ENCODE assay signal across 20 mouse cellular contexts in the genomic region with DNA sequence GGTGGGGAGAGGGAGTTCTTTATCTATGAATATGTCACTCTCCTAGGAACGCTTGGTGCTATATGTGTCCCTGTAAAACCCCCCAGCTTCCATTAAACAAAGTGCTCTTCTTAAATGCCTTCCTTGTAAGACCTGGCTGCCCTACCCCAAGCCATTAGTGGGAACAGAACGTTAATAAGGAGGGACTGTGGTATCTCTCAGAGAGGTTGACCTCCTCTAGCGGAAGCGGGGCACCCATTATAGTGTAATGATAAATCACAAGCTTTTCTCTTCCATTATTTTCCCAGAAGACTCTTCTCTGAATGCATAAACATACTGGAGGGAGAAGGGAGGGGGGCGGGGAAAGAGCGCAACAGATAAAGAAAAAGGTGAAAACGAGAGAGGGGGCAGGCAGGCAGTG.
DNase-seq lines count a peak whose midpoint lies in the region; ATAC-seq and TF ChIP-seq lines count a peak whose summit lies in the region.
"Had no signal": no experiment of that assay in that cellular context is flagged by ENCODE, and none has a peak within 500 bp of the region (broad histone marks: within the 10 kb centered on the region; RNA-seq: fewer than 3 reads in every experiment).

No protein-coding gene starts in this region.

- no peak overlapping the region for H3K4me3 ChIP-seq in forebrain, embryonic 12.5 days (replicated peaks)
- no peak overlapping the region for H3K4me3 ChIP-seq in forebrain, embryonic 11.5 days (ENCODE audit: low read depth, low read length)
- H3K4me3 ChIP-seq in heart, embryonic 16.5 days (ENCODE audit: low read length): no peak overlapping the region
- no peak overlapping the region for H3K4me3 ChIP-seq in lung, embryonic 15.5 days
- no peak overlapping the region for H3K4me3 ChIP-seq in lung, postnatal 0 days (ENCODE audit: low read depth, low read length)
- H3K4me3 ChIP-seq in embryonic facial prominence, embryonic 12.5 days: no peak overlapping the region
- H3K4me3 ChIP-seq: kidney, embryonic 15.5 days; layer of hippocampus, adult 2 months; megakaryocyte, embryonic 14.5 days; myocyte; stomach, embryonic 15.5 days had no signal

- no peak for TF ChIP-seq CTCF in lung, postnatal 0 days (IDR thresholded peaks at IDR 0.05)

- no peaks in the 10 kb centered on the region for H3K27me3 ChIP-seq in forebrain, embryonic 12.5 days
- H3K27me3 ChIP-seq in forebrain, embryonic 11.5 days (ENCODE audit: control insufficient read depth, insufficient read depth, low read length): no peaks in the 10 kb centered on the region
- H3K27me3 ChIP-seq in heart, embryonic 16.5 days (ENCODE audit: control insufficient read depth, insufficient read depth, low read length): no peaks in the 10 kb centered on the region
- H3K27me3 ChIP-seq in lung, embryonic 15.5 days: no peaks in the 10 kb centered on the region
- H3K27me3 ChIP-seq in lung, postnatal 0 days (replicated peaks; ENCODE audit: insufficient read depth, low read length): no peaks in the 10 kb centered on the region
- H3K27me3 ChIP-seq in embryonic facial prominence, embryonic 12.5 days: no peaks in the 10 kb centered on the region
- H3K27me3 ChIP-seq: kidney, embryonic 15.5 days; megakaryocyte, embryonic 14.5 days; stomach, embryonic 15.5 days had no signal

- no peak overlapping the region for H3K27ac ChIP-seq in forebrain, embryonic 12.5 days
- no peak overlapping the region for H3K27ac ChIP-seq in forebrain, embryonic 11.5 days (ENCODE audit: low read depth, low read length)
- H3K27ac ChIP-seq in heart, embryonic 16.5 days (ENCODE audit: low read length): no peak overlapping the region
- no peak overlapping the region for H3K27ac ChIP-seq in lung, embryonic 15.5 days
- no peak overlapping the region for H3K27ac ChIP-seq in lung, postnatal 0 days (ENCODE audit: low read length)
- no peak overlapping the region for H3K27ac ChIP-seq in embryonic facial prominence, embryonic 12.5 days
- H3K27ac ChIP-seq: kidney, embryonic 15.5 days; layer of hippocampus, adult 2 months; stomach, embryonic 15.5 days had no signal

- intact Hi-C loops in heart, postnatal 25 days (cut with DNase I): no loop called here

- ATAC-seq in forebrain, embryonic 12.5 days (ENCODE audit: low FRiP score): peak; percentile 69
- ATAC-seq in forebrain, embryonic 11.5 days (replicated peaks; ENCODE audit: low FRiP score): no peak
- no peak for ATAC-seq in heart, embryonic 16.5 days (replicated peaks; ENCODE audit: extremely low read depth, insufficient read depth, low FRiP score)
- no peak for ATAC-seq in lung, embryonic 15.5 days (ENCODE audit: borderline replicate concordance, extremely low read depth, low FRiP score, low TSS enrichment)
- ATAC-seq in lung, postnatal 0 days: no peak
- ATAC-seq in embryonic facial prominence, embryonic 12.5 days (ENCODE audit: insufficient number of reproducible peaks, insufficient read depth, low FRiP score, low TSS enrichment): 0 out of 2 replicates have a peak, but pooled peaks have one; percentile 15
- ATAC-seq in CD4-positive, CD25-positive, alpha-beta regulatory T cell, adult 4 months: no peak

- no peaks in the 10 kb centered on the region for H3K4me1 ChIP-seq in forebrain, embryonic 12.5 days
- H3K4me1 ChIP-seq in forebrain, embryonic 11.5 days (replicated peaks; ENCODE audit: control insufficient read depth, insufficient read depth, low read length): no peaks in the 10 kb centered on the region
- no peaks in the 10 kb centered on the region for H3K4me1 ChIP-seq in heart, embryonic 16.5 days (ENCODE audit: control insufficient read depth, insufficient read depth, low read length)
- no peaks in the 10 kb centered on the region for H3K4me1 ChIP-seq in lung, embryonic 15.5 days
- H3K4me1 ChIP-seq in lung, postnatal 0 days (ENCODE audit: insufficient read depth, low read depth, low read length): no peaks in the 10 kb centered on the region
- H3K4me1 ChIP-seq in embryonic facial prominence, embryonic 12.5 days: no peaks in the 10 kb centered on the region
- H3K4me1 ChIP-seq: megakaryocyte, embryonic 14.5 days; stomach, embryonic 15.5 days had no signal

- DNase-seq in forebrain, embryonic 11.5 days (ENCODE audit: low spot score): no peak
- DNase-seq in heart, postnatal 25 days (ENCODE audit: low spot score): no peak
- DNase-seq in lung, postnatal 0 days (ENCODE audit: low spot score): no peak
- DNase-seq: adrenal gland, adult 8-10 months; cerebellum, adult 11 months; cerebellum, postnatal 14 days; heart, postnatal 10 days; left cerebral cortex, postnatal 4 days; lung, adult 2 months; right cerebral cortex, postnatal 14 days had no signal

- no peak for TF ChIP-seq EP300 in lung, postnatal 0 days (IDR thresholded peaks at IDR 0.05)

- WGBS in forebrain, embryonic 12.5 days: 59% methylated on average over 7 of the region's 7 CpGs
- WGBS in forebrain, embryonic 11.5 days: 72% methylated on average over 7 of the region's 7 CpGs
- 43% methylated on average over 7 of the region's 7 CpGs for WGBS in heart, embryonic 16.5 days
- 24% methylated on average over 7 of the region's 7 CpGs for WGBS in lung, embryonic 15.5 days
- 40% methylated on average over 7 of the region's 7 CpGs for WGBS in lung, postnatal 0 days
- 65% methylated on average over 7 of the region's 7 CpGs for WGBS in embryonic facial prominence, embryonic 12.5 days

- H3K9me3 ChIP-seq in forebrain, embryonic 12.5 days: no peaks in the 10 kb centered on the region
- no peaks in the 10 kb centered on the region for H3K9me3 ChIP-seq in forebrain, embryonic 11.5 days (ENCODE audit: control insufficient read depth, low read length)
- H3K9me3 ChIP-seq in heart, embryonic 16.5 days (replicated peaks; ENCODE audit: control insufficient read depth, low read length): no peaks in the 10 kb centered on the region
- H3K9me3 ChIP-seq in lung, embryonic 15.5 days: no peaks in the 10 kb centered on the region
- H3K9me3 ChIP-seq in lung, postnatal 0 days (ENCODE audit: low read length): no peaks in the 10 kb centered on the region
- no peaks in the 10 kb centered on the region for H3K9me3 ChIP-seq in embryonic facial prominence, embryonic 12.5 days
- H3K9me3 ChIP-seq: kidney, embryonic 15.5 days; megakaryocyte, embryonic 14.5 days; stomach, embryonic 15.5 days had no signal

- H3K4me2 ChIP-seq in forebrain, embryonic 12.5 days: no peak overlapping the region
- no peak overlapping the region for H3K4me2 ChIP-seq in forebrain, embryonic 11.5 days (ENCODE audit: low read depth, low read length, severe bottlenecking)
- peak overlapping the region; percentile 16; the same call in 1 of the 2 replicates for H3K4me2 ChIP-seq in heart, embryonic 16.5 days (ENCODE audit: low read depth, low read length)
- H3K4me2 ChIP-seq in lung, embryonic 15.5 days: 0 out of 2 replicates have a peak overlapping the region, but pooled peaks have one; percentile 8
- H3K4me2 ChIP-seq in lung, postnatal 0 days (replicated peaks; ENCODE audit: low read depth, low read length): no peak overlapping the region
- H3K4me2 ChIP-seq in embryonic facial prominence, embryonic 12.5 days (replicated peaks): no peak overlapping the region
- H3K4me2 ChIP-seq: kidney, embryonic 15.5 days; stomach, embryonic 15.5 days had no signal

- no peaks in the 10 kb centered on the region for H3K36me3 ChIP-seq in forebrain, embryonic 12.5 days (replicated peaks)
- no peaks in the 10 kb centered on the region for H3K36me3 ChIP-seq in forebrain, embryonic 11.5 days (ENCODE audit: control insufficient read depth, insufficient read depth, low read length)
- no peaks in the 10 kb centered on the region for H3K36me3 ChIP-seq in heart, embryonic 16.5 days (ENCODE audit: control insufficient read depth, insufficient read depth)
- H3K36me3 ChIP-seq in lung, embryonic 15.5 days: no peaks in the 10 kb centered on the region
- H3K36me3 ChIP-seq in lung, postnatal 0 days (ENCODE audit: insufficient read depth, low read length): no peaks in the 10 kb centered on the region
- no peaks in the 10 kb centered on the region for H3K36me3 ChIP-seq in embryonic facial prominence, embryonic 12.5 days
- H3K36me3 ChIP-seq: kidney, embryonic 15.5 days; stomach, embryonic 15.5 days had no signal

- H3K9ac ChIP-seq in forebrain, embryonic 12.5 days: no peak overlapping the region
- H3K9ac ChIP-seq in forebrain, embryonic 11.5 days (ENCODE audit: low read length): no peak overlapping the region
- H3K9ac ChIP-seq in heart, embryonic 16.5 days (ENCODE audit: low read length): no peak overlapping the region
- no peak overlapping the region for H3K9ac ChIP-seq in lung, embryonic 15.5 days
- H3K9ac ChIP-seq in lung, postnatal 0 days (replicated peaks; ENCODE audit: low read depth): no peak overlapping the region
- no peak overlapping the region for H3K9ac ChIP-seq in embryonic facial prominence, embryonic 12.5 days
- H3K9ac ChIP-seq: kidney, embryonic 15.5 days; stomach, embryonic 15.5 days had no signal

Comparison
In these comparisons a context has a peak if more than half of its experiments do, and no peak if none do; other contexts are left out.
1. ATAC-seq: peak in forebrain, embryonic 12.5 days (single experiment) and embryonic facial prominence, embryonic 12.5 days (single experiment); none in forebrain, embryonic 11.5 days (single experiment), heart, embryonic 16.5 days (single experiment), lung, embryonic 15.5 days (single experiment), lung, postnatal 0 days (single experiment) and CD4-positive, CD25-positive, alpha-beta regulatory T cell, adult 4 months (single experiment).
2. H3K4me2 ChIP-seq: peak in heart, embryonic 16.5 days (single experiment) and lung, embryonic 15.5 days (single experiment); none in forebrain, embryonic 12.5 days (single experiment), forebrain, embryonic 11.5 days (single experiment), lung, postnatal 0 days (single experiment) and embryonic facial prominence, embryonic 12.5 days (single experiment).